Mouse (Mus musculus) thymus, postnatal 0 days (tissue): ENCODE results near the gene Glis3. TPM values are rescaled to one million over a fixed set of nuclear protein-coding genes. Genes with fewer than 3 reads are reported as not detected.

ENCODE experiments used
- DNase-seq: peaks from one replicate; pipeline ENCODE4 v3.0.0-alpha.2; 2015; ENCODE audit warnings: low spot score
- polyA plus RNA-seq: library from polyadenylated mRNA; unstranded; fragments of >200 nt; fragmentation: Nextera tagmentation; extraction: Ambion mirVana; gene quantifications from 2 replicates; pipeline ENCODE4 v1.2.1, GENCODE M21; 2015

Glis3 gene
- polyA plus RNA-seq, 1 experiment from 2014 or later = 0.59 TPM

GRCm38 (mm10) chr19:28592981-28593380 is 86.9 kb downstream of the Glis3 start:
- no peak for DNase-seq

GRCm38 (mm10) chr19:28591736-28592477 is 88.0 kb downstream of the Glis3 start:
- no peak for DNase-seq

GRCm38 (mm10) chr19:28580499-28580898 is 99.4 kb downstream of the Glis3 start:
- no peak for DNase-seq

GRCm38 (mm10) chr19:28579724-28580375 is 100.0 kb downstream of the Glis3 start:
- no peak for DNase-seq

- DNase-seq = no peak
Measured at GRCm38 (mm10) chr19:28577023-28577422, 102.9 kb downstream of the Glis3 start.

- DNase-seq = no peak
Measured at GRCm38 (mm10) chr19:28576619-28577018, 103.3 kb downstream of the Glis3 start.

- DNase-seq = no peak
Measured at GRCm38 (mm10) chr19:28573641-28574040, 106.2 kb downstream of the Glis3 start.

- DNase-seq = no peak
Measured at GRCm38 (mm10) chr19:28569856-28570255, 110.0 kb downstream of the Glis3 start.

- DNase-seq = no peak
Measured at GRCm38 (mm10) chr19:28567100-28567499, 112.8 kb downstream of the Glis3 start.

- DNase-seq = no peak
Measured at GRCm38 (mm10) chr19:28566554-28566953, 113.3 kb downstream of the Glis3 start.

GRCm38 (mm10) chr19:28561697-28562002 is 118.2 kb downstream of the Glis3 start:
- DNase-seq = no peak

- DNase-seq = no peak
Measured at GRCm38 (mm10) chr19:28560801-28561696, 118.8 kb downstream of the Glis3 start.

- DNase-seq = no peak
Measured at GRCm38 (mm10) chr19:28559836-28560235, 120.0 kb downstream of the Glis3 start.

GRCm38 (mm10) chr19:28559400-28559799 is 120.5 kb downstream of the Glis3 start:
- no peak for DNase-seq

- DNase-seq = no peak
Measured at GRCm38 (mm10) chr19:28558661-28559060, 121.2 kb downstream of the Glis3 start.

- no peak for DNase-seq
Measured at GRCm38 (mm10) chr19:28557559-28558328, 122.1 kb downstream of the Glis3 start.

GRCm38 (mm10) chr19:28555181-28555929 is 124.5 kb downstream of the Glis3 start:
- no peak for DNase-seq

- no peak for DNase-seq
Measured at GRCm38 (mm10) chr19:28550611-28551010, 129.3 kb downstream of the Glis3 start.

GRCm38 (mm10) chr19:28546933-28547332 is 132.9 kb downstream of the Glis3 start:
- DNase-seq = peak; percentile 19

GRCm38 (mm10) chr19:28545493-28545892 is 134.4 kb downstream of the Glis3 start:
- DNase-seq = no peak

- DNase-seq = no peak
Measured at GRCm38 (mm10) chr19:28538813-28539212, 141.1 kb downstream of the Glis3 start.
